ENCODE assay signal across 24 mouse cellular contexts in the genomic region with DNA sequence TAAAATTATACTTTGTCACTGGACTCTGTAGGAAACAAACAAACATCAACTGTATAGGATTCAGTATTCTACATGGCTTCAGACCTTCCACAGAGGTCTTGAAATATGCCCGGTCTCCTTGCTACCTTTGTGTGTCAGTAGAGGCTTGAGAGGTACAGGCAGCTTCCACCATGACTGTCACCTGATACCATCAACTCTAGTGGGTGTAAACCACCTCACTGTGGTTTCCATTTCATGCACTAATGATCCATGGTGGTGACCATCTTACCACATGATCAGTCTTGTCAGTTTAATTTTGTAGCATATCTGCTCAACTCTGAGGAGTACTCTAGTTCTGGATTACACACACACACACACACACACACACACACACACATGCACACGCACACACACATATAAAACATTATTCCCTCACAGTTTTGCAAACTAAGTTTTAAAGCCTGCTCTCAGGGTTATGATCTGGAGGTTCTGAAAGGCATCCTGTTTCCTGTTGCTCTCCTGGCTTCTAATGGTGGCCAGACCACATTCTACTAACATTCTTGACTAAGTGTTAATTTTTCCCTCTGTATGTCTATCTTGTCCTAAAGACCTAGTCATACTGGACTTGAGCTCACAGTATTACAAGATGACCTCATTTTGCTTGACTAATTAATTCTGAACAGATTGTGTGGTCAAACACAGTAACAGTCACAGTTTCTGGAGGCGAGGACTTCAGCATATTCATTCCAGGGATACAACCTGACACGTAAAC.
DNase-seq lines count a peak whose midpoint lies in the region; ATAC-seq and TF ChIP-seq lines count a peak whose summit lies in the region.
"Had no signal": no experiment of that assay in that cellular context is flagged by ENCODE, and none has a peak within 500 bp of the region (broad histone marks: within the 10 kb centered on the region; RNA-seq: fewer than 3 reads in every experiment).

No protein-coding gene starts in this region.

- H3K27me3 ChIP-seq in MEL (ENCODE audit: control insufficient read depth in 1 of 2, insufficient read depth in 2 of 2, low read length in 2 of 2) (no peaks in the 10 kb centered on the region), myocyte (ENCODE audit: control insufficient read depth, insufficient read depth, insufficient read length) (no peaks in the 10 kb centered on the region)
- H3K27me3 ChIP-seq in lung, postnatal 0 days (replicated peaks; ENCODE audit: insufficient read depth, low read length) = no peaks in the 10 kb centered on the region
- H3K27me3 ChIP-seq: heart, embryonic 15.5 days; intestine, embryonic 15.5 days; liver, embryonic 13.5 days; stomach, embryonic 15.5 days had no signal

- H3K4me3 ChIP-seq in MEL (ENCODE audit: control insufficient read depth in 1 of 2, insufficient read depth in 1 of 2, low read depth in 2 of 2, low read length in 2 of 2) (no peak overlapping the region), myocyte (no peak overlapping the region)
- no peak overlapping the region for H3K4me3 ChIP-seq in lung, postnatal 0 days (ENCODE audit: low read depth, low read length)
- H3K4me3 ChIP-seq: heart, embryonic 15.5 days; intestine, embryonic 15.5 days; liver, embryonic 13.5 days; stomach, embryonic 15.5 days had no signal

- H3K9ac ChIP-seq in MEL (ENCODE audit: control insufficient read depth, low read depth, low read length, poor library complexity, severe bottlenecking) = no peak overlapping the region
- no peak overlapping the region for H3K9ac ChIP-seq in lung, postnatal 0 days (replicated peaks; ENCODE audit: low read depth)
- H3K9ac ChIP-seq: forebrain, postnatal 0 days; heart, embryonic 15.5 days; hindbrain, embryonic 14.5 days; intestine, embryonic 15.5 days; liver, embryonic 13.5 days; stomach, embryonic 15.5 days had no signal

- no peaks in the 10 kb centered on the region for H3K36me3 ChIP-seq in MEL (ENCODE audit: control insufficient read depth in 1 of 2, insufficient read depth in 2 of 2, low read length in 2 of 2)
- H3K36me3 ChIP-seq in myocyte (ENCODE audit: control insufficient read depth, insufficient read depth) = no peaks in the 10 kb centered on the region
- no peaks in the 10 kb centered on the region for H3K36me3 ChIP-seq in lung, postnatal 0 days (ENCODE audit: insufficient read depth, low read length)
- H3K36me3 ChIP-seq: heart, embryonic 15.5 days; intestine, embryonic 15.5 days; liver, embryonic 13.5 days; stomach, embryonic 15.5 days had no signal

- peak overlapping the region; percentile 43 for H3K4me2 ChIP-seq in myocyte (ENCODE audit: low read depth)
- no peak overlapping the region for H3K4me2 ChIP-seq in lung, postnatal 0 days (replicated peaks; ENCODE audit: low read depth, low read length)
- H3K4me2 ChIP-seq: heart, embryonic 15.5 days; hindbrain, embryonic 14.5 days; intestine, embryonic 15.5 days; liver, embryonic 13.5 days; stomach, embryonic 15.5 days had no signal

- no peak for TF ChIP-seq RAD21 in MEL (IDR thresholded peaks at IDR 0.05; ENCODE audit: low read depth, low read length)

- H3K9me3 ChIP-seq in MEL (replicated peaks; ENCODE audit: insufficient read depth, low read length) = no peaks in the 10 kb centered on the region
- no peaks in the 10 kb centered on the region for H3K9me3 ChIP-seq in lung, postnatal 0 days (ENCODE audit: low read length)
- H3K9me3 ChIP-seq: heart, embryonic 15.5 days; intestine, embryonic 15.5 days; liver, embryonic 13.5 days; stomach, embryonic 15.5 days had no signal

- TF ChIP-seq EP300 in MEL (IDR thresholded peaks at IDR 0.05; ENCODE audit: low read depth in 1 of 2, low read length in 2 of 2) = 0 out of 4 replicates have a peak, but pooled peaks of 1 of the 2 experiments have one; percentile 17
- no peak for TF ChIP-seq EP300 in lung, postnatal 0 days (IDR thresholded peaks at IDR 0.05)

- DNase-seq in CD4-positive helper T cell, adult 2 months (ENCODE audit: low read depth, low spot score) = peak; percentile 64
- peak; percentile 26 for DNase-seq in MEL (ENCODE audit: low read depth, low spot score)
- peak; percentile 60 for DNase-seq in induced T-regulatory cell, adult 2 months (ENCODE audit: low read depth)
- DNase-seq in lung, postnatal 0 days (ENCODE audit: low spot score) = no peak
- DNase-seq in heart, adult 8-10 months (ENCODE audit: low spot score) = no peak
- DNase-seq in spleen, postnatal 4 days (ENCODE audit: low spot score in 2 of 2) = no peak
- DNase-seq: cerebellum, adult 11-12 months; cerebellum, postnatal 10 days; forebrain, postnatal 0 days; gastrocnemius, postnatal 25 days; heart, postnatal 36 days; kidney, adult 8-10 months; kidney, postnatal 10 days; liver, embryonic 13.5 days; lung, adult 2 months; right cerebral cortex, postnatal 25 days; spleen, adult 18-20 months; thymus, postnatal 36 days had no signal

- no peak overlapping the region for H3ac ChIP-seq in myocyte (ENCODE audit: control insufficient read depth, insufficient read length)

- 86% methylated on average over 4 of the region's 4 CpGs for WGBS in lung, postnatal 0 days

- H3K79me2 ChIP-seq in MEL (ENCODE audit: control insufficient read depth, insufficient read depth, low read length, poor library complexity) = no peaks in the 10 kb centered on the region
- H3K79me2 ChIP-seq in myocyte (ENCODE audit: control insufficient read depth, insufficient read depth) = no peaks in the 10 kb centered on the region

- no peaks in the 10 kb centered on the region for H3K4me1 ChIP-seq in MEL (ENCODE audit: control insufficient read depth in 1 of 2, insufficient read depth in 2 of 2, low read length in 2 of 2)
- no peaks in the 10 kb centered on the region for H3K4me1 ChIP-seq in lung, postnatal 0 days (ENCODE audit: insufficient read depth, low read depth, low read length)
- H3K4me1 ChIP-seq: heart, embryonic 15.5 days; intestine, embryonic 15.5 days; liver, embryonic 13.5 days; stomach, embryonic 15.5 days had no signal

- TF ChIP-seq POLR2A in MEL (IDR thresholded peaks at IDR 0.05; ENCODE audit: control insufficient read depth in 1 of 2, insufficient read depth in 1 of 2, low read depth in 1 of 2, low read length in 2 of 2, poor library complexity in 1 of 2) (no peak), myocyte (IDR thresholded peaks at IDR 0.05; ENCODE audit: insufficient read length, low read depth) (no peak)

- TF ChIP-seq CTCF in MEL (IDR thresholded peaks at IDR 0.05 in 2 of 3, conservative IDR thresholded peaks at IDR 0.05 in 1 of 3; ENCODE audit: control insufficient read depth in 1 of 3, insufficient read depth in 1 of 3, low read depth in 2 of 3, low read length in 3 of 3, poor library complexity in 1 of 3, severe bottlenecking in 1 of 3) = no peak
- no peak for TF ChIP-seq CTCF in lung, postnatal 0 days (IDR thresholded peaks at IDR 0.05)

- ATAC-seq in lung, postnatal 0 days = no peak
- ATAC-seq in erythroid progenitor cell, adult 5-6 weeks (replicated peaks; ENCODE audit: low FRiP score, poor library complexity, severe bottlenecking) = no peak
- ATAC-seq: forebrain, postnatal 0 days; intestine, embryonic 15.5 days had no signal

- H3K27ac ChIP-seq in MEL (ENCODE audit: control insufficient read depth, low read depth, low read length) = no peak overlapping the region
- no peak overlapping the region for H3K27ac ChIP-seq in lung, postnatal 0 days (ENCODE audit: low read length)
- H3K27ac ChIP-seq: heart, embryonic 15.5 days; hindbrain, embryonic 14.5 days; intestine, embryonic 15.5 days; liver, embryonic 13.5 days; stomach, embryonic 15.5 days had no signal

TF ChIP-seq in MEL, 35 proteins besides CTCF, POLR2A, EP300 and RAD21 (continues in another document):
- no peak for TF ChIP-seq ZMIZ1 (IDR thresholded peaks at IDR 0.05; ENCODE audit: low read depth, low read length)
- TF ChIP-seq MXI1 (IDR thresholded peaks at IDR 0.05; ENCODE audit: low read depth, low read length) = no peak
- TF ChIP-seq ELF1 (IDR thresholded peaks at IDR 0.05; ENCODE audit: low read depth, low read length) = no peak
- TF ChIP-seq HCFC1 (IDR thresholded peaks at IDR 0.05; ENCODE audit: low read depth, low read length) = no peak
- TF ChIP-seq MEF2A (IDR thresholded peaks at IDR 0.05; ENCODE audit: extremely low read depth, insufficient replicate concordance, low read depth, low read length, poor library complexity, severe bottlenecking) = no peak
- no peak for TF ChIP-seq ETS1 (IDR thresholded peaks at IDR 0.05; ENCODE audit: low read depth, low read length)
- no peak for TF ChIP-seq ZKSCAN1 (IDR thresholded peaks at IDR 0.05; ENCODE audit: low read depth, low read length)
- TF ChIP-seq UBTF (IDR thresholded peaks at IDR 0.05; ENCODE audit: borderline replicate concordance, insufficient read depth, low read depth, low read length) = no peak
- TF ChIP-seq NELFE (IDR thresholded peaks at IDR 0.05; ENCODE audit: low read depth, low read length) = no peak
- TF ChIP-seq ZC3H11A (IDR thresholded peaks at IDR 0.05; ENCODE audit: low read depth, low read length) = no peak
- no peak for TF ChIP-seq MAFK (IDR thresholded peaks at IDR 0.05; ENCODE audit: borderline replicate concordance, low read depth, low read length)
- no peak for TF ChIP-seq ZNF384 (IDR thresholded peaks at IDR 0.05; ENCODE audit: low read depth, low read length)
- no peak for TF ChIP-seq TBP (IDR thresholded peaks at IDR 0.05; ENCODE audit: low read depth, low read length)

TF ChIP-seq in myocyte, 11 proteins besides CTCF, POLR2A, EP300 and RAD21:
- TF ChIP-seq USF1 (IDR thresholded peaks at IDR 0.05; ENCODE audit: low read depth) (no peak), REST (IDR thresholded peaks at IDR 0.05; ENCODE audit: insufficient read depth, insufficient read length) (no peak), TCF12 (IDR thresholded peaks at IDR 0.05; ENCODE audit: insufficient read depth, poor library complexity, severe bottlenecking) (no peak), E2F4 (IDR thresholded peaks at IDR 0.05; ENCODE audit: insufficient read depth) (no peak), POLR2AphosphoS2 (IDR thresholded peaks at IDR 0.05; ENCODE audit: insufficient read length, low read depth) (no peak)

Comparison
In these comparisons a context has a peak if more than half of its experiments do, and no peak if none do; other contexts are left out.
1. DNase-seq: peak in CD4-positive helper T cell, adult 2 months (single experiment), MEL (single experiment) and induced T-regulatory cell, adult 2 months (single experiment); none in lung, postnatal 0 days (single experiment), heart, adult 8-10 months (single experiment) and spleen, postnatal 4 days (0 of 2).